Mouse (Mus musculus): ENCODE results near the gene Mlc1.

DNA sequence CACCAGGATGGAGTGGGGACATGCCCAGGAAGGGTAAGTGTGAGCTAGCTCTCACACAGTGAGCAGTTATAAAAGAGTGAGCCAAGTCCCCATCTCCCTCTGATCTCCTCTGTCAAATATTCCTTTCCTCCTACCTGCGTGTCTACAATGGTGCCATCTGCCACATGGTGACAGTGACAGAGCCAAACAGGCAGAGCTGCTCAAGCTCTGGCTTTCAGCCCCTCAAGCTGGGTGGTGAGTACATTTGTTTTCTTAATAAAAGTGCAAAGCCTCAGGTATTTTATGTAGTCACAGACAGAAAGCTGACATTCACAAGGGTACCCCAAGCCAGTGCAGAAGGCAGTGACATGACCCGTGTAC, 41.5 kb downstream of the Mlc1 start:
- TF ChIP-seq CTCF (IDR thresholded peaks at IDR 0.05; ENCODE audit: borderline replicate concordance, extremely low read depth, insufficient read depth, insufficient read length) (no peak), POLR2A (IDR thresholded peaks at IDR 0.05; ENCODE audit: borderline replicate concordance, extremely low read depth, insufficient read depth, insufficient read length, poor library complexity, severe bottlenecking) (no peak)

All from brain, embryonic 14.5 days (tissue).